ENCODE assay signal across 13 mouse cellular contexts in the genomic region with DNA sequence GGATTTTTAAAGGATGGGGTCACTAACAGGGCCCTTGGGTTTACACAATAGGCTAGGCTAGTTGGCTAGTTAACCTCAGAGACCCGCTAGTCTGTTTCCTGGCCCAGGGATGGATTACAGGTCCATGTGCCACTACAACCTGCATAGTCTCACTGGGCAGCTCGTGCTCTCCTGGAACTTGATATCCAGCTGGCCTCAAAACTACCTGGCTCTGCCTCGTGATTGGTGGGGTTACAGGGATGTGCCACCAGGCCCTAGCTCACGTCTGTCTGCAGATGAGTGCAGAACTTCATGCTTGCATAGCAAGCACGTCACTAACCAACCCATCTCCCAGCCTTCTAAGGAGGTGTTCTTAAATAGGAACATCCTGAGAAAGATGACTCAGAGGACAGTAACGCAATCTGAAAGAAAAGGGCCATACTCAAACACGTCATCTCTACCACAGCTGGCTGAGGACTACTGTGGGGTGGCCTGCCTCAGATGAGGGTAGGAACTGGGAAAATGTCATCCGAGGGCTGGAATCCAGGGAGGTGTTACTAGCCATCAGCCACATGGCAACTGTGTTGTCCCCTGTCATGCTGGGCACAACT.
"Had no signal": no experiment of that assay in that cellular context is flagged by ENCODE, and none has a peak within 500 bp of the region (broad histone marks: within the 10 kb centered on the region; RNA-seq: fewer than 3 reads in every experiment).

No protein-coding gene starts in this region.

- H3K27ac ChIP-seq: kidney, embryonic 15.5 days; limb, embryonic 13.5 days; liver, embryonic 15.5 days; macrophage; midbrain, embryonic 15.5 days; neural tube, embryonic 13.5 days had no signal

- H3K9ac ChIP-seq: kidney, embryonic 15.5 days; limb, embryonic 13.5 days; liver, embryonic 15.5 days; midbrain, embryonic 15.5 days; neural tube, embryonic 13.5 days had no signal

- H3K4me2 ChIP-seq: kidney, embryonic 15.5 days; limb, embryonic 13.5 days; liver, embryonic 15.5 days; midbrain, embryonic 11.5 days; midbrain, embryonic 15.5 days; neural tube, embryonic 13.5 days had no signal

- ATAC-seq: midbrain, embryonic 15.5 days had no signal

- H3K4me3 ChIP-seq: kidney, embryonic 15.5 days; limb, embryonic 13.5 days; liver, embryonic 15.5 days; megakaryocyte, embryonic 14.5 days; midbrain, embryonic 15.5 days; neural tube, embryonic 13.5 days had no signal

- H3K4me1 ChIP-seq: kidney, embryonic 15.5 days; liver, embryonic 15.5 days; midbrain, embryonic 15.5 days; neural tube, embryonic 13.5 days had no signal

- DNase-seq: kidney, postnatal 14 days; left cerebral cortex, postnatal 4 days; lung, adult 2 months; lung, postnatal 10 days; thymus, postnatal 36 days had no signal

- H3K27me3 ChIP-seq: kidney, embryonic 15.5 days; limb, embryonic 13.5 days; liver, embryonic 15.5 days; megakaryocyte, embryonic 14.5 days; midbrain, embryonic 15.5 days; neural tube, embryonic 13.5 days had no signal

- H3K9me3 ChIP-seq: kidney, embryonic 15.5 days; limb, embryonic 13.5 days; liver, embryonic 15.5 days; megakaryocyte, embryonic 14.5 days; midbrain, embryonic 15.5 days; neural tube, embryonic 13.5 days had no signal
